Mouse (Mus musculus): ENCODE results near the gene 9530053A07Rik.

9530053A07Rik gene

DNA sequence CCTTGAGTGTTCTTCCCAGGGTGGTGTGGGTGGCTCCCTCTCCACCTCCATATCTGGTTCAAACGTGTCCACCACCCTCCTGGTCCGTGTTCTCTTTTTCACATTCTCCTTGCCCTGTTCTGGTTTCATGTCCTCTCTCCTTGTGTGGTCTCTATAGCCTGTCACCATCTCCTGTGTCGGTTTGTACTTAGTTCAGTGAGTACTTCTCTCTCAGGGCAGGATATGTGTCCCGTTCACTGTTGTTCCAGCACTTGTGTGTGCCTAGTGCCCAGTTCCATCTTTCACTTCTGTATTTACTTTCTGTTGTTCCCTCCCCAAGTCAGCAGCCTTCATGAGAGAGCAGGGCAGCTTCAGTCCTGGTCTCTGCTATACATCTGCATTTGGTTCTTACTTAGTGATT, 46.1 kb downstream of the 9530053A07Rik start:
- no peak for DNase-seq

DNA sequence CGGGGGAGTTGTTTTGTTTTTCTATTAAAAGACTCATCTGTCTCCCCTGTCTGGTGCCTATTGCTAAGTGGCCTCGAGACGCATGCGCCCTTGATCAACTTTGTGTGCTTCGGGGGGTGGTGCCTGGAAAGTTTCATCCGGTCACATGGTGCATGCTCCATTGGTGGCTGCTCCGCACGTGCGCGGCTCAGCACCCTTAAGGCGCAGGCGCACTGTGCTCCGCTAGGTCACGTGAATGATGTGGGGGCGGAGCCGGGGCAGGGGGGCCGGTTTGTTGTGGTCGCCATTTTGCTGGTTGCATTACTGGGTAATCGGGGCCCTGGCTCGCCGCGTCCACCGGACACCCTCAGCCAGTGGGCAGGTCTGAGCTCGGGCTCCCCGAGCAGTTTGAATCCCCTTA, 50.0 kb downstream of the 9530053A07Rik start, which contains the start of gene Dyrk1b:
Gene Dyrk1b, plus strand, starts transcription at position 242 of the 400 bp plus-strand sequence.
- DNase-seq: peak; percentile 99

DNA sequence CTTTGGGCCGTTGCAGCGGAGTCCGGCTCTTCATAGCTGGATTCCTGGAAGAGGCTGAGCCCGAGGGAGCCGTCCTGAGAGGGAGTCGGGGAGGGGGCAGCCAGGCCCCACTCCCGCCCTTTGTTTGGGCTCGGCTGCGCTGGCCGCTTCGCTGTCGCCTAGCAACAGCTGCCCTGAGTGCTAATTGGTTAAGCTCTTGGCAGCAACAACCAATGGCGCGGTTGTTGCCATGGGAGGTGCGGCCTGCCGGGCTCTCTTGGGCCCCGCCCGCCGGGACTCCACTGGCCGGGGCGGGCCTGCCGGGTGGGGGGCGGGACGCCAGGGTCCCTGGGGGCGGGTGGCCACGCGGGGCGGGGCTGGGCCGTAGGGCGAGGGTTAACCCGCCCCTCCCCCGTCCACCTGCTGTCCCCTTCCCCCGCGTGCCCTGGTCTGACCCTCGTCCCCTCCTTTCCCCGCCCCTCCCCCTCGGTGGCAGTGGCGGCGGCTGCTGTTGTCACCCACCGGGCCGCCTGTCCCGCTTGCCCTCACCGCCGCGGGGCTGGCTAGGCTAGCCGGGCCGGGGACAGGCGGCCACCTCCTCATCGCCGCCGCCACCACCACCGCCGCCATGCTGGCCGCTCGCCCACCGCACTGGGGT, 50.6 kb downstream of the 9530053A07Rik start:
- DNase-seq: peak; percentile 97

DNA sequence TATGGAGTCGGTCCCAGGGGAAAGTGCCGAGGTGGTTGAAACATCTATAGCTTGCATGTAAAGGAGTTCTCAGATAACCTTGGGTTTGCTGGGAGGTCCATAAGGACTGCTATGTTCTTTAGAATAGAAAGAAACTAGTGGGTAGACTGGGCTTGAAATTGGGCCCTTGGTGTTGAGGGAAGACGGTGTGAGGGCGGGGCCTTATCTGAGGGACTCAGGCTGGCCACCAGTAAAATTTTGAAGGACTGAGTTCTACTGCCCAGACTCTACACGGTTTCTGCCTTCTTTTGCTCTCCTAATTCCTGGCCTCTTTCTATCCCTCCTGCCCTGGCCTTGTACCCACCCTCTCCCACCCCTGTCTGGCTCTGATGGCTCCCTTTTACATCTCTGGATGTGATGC, 51.6 kb downstream of the 9530053A07Rik start:
- no peak for DNase-seq

DNA sequence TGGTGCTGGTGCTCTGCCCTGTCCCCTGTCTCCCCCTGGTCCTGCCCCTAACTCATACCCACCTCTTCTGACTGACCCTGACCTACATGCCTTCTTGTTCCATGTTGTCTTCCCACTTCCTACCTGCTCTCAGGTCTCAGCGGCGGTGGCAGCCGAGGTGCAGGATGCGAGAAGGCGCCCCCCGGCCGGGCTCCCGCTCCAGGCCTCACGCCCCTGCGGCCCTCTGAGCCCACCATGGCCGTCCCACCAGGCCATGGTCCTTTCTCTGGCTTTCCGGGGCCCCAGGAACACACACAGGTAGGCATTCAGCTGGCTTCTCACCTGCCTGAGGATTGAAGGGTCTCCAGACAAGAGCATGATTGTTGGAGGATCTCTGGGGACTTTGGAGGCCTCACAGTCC, 52.1 kb downstream of the 9530053A07Rik start:
- no peak for DNase-seq

DNA sequence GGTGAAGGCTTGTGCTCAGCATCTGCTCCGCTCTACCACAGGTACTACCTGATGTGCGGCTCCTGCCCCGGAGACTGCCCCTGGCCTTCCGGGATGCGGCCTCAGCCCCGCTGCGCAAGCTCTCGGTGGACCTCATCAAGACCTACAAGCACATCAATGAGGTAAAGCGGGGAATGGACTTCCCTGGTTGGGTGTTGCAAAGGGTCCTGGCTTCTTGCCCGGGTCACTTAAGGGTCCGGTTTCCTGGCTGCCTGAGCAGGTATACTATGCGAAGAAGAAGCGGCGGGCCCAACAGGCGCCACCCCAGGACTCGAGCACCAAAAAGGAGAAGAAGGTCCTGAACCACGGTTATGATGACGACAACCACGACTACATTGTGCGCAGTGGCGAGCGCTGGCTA, 53.1 kb downstream of the 9530053A07Rik start:
- no peak for DNase-seq

DNA sequence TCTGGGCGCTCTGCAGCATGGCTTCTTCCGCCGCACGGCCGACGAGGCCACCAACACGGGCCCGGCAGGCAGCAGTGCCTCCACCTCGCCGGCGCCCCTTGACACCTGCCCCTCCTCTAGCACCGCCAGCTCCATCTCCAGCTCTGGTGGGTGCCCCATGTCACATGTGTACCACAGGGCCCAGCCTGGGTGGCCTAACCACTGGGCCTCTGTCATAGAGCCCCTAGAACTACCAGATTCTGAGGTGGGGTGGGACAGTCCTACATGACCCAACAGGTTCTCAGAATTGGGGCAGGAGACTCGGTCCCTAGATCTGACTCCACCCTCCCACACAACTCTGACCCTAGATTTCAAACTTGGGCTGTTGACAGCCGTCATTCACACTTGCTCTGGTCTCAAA, 56.6 kb downstream of the 9530053A07Rik start:
- no peak for DNase-seq

DNA sequence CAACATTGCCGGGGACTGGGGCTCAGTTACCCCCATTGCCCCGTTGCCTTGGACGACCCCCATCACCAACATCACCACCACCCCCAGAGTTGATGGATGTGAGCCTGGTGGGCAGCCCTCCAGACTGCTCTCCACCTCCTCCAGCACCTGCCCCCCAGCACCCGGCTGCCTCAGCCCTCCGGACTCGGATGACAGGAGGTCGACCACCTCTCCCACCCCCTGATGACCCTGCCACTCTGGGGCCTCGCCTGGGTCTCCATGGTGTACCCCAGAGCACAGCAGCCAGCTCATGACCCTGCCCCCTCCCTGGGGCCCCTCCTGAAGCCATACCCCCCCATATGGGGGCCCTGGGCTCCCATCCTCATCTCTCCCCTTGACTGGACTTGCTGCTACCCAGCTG, 57.4 kb downstream of the 9530053A07Rik start:
- DNase-seq: no peak

DNA sequence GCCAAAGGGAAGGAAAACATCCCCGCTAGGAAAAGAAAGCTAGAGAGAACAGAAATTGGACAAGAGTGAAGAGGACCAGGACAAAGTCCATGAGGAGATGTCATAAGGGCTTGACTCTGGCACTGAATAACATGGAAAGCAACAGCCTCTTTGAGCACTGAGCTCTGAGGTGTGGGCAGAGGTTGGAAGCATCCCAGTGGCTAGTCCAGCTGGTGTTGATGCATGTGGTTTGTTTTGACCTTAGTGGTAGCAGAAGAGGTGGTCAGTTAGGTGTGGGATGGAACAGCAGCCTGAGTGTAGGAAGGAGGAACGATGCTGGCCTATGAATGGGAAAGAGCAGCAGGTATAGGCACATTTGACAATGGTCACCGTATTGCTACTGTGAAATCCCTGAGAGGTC, 62.2 kb downstream of the 9530053A07Rik start:
- DNase-seq: no peak

DNA sequence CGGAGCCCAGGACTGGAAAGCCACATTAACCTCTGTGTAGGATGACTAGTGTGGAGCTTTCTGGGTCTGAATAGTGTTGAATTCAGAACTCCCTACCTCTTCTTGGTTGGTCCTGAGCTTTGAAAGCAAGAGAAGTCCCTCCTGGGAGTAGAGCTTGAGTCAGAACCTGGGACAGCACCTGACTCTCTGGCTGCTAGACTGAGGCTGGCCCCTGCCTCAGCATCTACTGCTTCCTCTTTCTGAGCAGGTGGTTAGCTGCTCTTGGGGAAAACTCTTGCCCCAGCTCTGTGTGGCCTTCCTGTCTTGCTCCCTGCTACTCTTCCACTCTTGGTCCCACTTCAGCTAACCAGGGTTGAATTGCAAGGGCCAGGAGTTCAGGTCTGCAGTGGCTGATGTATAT, 62.6 kb downstream of the 9530053A07Rik start:
- no peak for DNase-seq

DNA sequence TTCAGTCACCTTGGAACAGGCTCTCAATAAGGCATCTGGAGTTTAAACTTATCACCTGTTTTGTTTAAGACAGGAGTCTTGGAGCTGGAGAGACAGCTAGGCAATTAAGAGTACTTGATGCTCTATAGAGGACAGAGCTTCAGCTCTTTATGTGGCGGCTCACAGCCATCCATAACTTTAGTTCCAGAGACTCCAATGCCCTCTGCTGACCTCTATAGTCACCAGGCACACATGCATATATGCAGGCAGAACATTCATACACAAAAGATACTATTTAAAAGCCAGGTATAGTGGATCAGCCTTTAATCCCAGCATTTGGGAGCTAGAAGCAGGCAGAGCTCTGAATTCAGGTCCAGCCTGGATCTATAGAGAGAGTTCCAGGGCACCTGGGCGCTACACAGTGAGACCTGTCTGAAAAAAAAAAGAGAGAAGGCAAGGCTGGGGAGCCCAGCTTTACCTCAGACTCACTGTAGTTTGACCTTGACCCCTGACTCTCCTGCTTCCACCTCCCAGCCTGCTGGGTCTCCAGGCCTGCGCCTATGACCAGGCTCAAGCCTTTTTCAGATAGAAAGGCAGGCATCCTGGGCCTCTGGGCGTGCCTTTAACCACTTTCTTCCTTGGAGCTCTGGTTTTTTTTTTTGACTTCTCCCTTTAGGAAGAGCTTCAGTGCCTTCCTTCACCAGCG, 66.3 kb downstream of the 9530053A07Rik start:
- DNase-seq: no peak

DNA sequence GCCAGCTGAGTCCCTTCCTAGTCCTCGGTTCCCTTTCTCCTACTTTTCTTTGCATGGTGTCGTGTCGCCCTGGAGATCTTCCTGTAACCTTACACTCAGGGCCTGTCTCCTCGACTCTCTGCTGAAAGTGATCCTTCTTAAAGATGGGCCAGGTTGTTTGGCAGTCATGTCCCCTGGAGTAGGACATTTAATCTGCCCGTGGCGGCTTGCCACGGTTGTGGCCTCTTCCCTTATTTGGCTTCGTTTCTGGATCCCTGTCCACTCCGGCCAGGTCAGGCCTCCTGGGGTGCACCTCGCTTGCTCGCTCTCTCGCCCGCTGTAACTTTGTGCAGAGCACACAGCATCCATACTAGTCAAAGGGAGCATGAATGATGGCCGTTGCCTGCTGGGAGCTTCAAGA, 67.3 kb downstream of the 9530053A07Rik start:
- no peak for DNase-seq

DNA sequence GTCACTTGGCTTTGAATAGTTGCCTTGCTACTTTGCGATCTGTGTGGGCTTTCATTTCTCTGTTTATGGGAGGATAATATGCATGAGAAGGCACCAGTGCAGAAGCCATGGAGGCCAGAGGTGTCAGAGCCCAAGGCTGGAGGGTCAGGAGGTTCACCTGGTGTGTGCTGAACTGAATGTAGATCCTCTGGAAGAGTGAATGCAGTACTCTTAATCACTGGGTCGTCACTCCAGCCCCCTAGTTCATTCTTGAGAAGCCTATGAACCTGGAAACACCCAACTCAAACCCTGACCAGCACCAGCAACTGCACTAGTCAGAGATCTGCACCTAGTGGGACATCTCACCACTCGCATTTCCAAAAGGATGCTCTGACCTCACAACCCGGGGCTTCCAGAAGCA, 69.8 kb downstream of the 9530053A07Rik start:
- no peak for DNase-seq

DNA sequence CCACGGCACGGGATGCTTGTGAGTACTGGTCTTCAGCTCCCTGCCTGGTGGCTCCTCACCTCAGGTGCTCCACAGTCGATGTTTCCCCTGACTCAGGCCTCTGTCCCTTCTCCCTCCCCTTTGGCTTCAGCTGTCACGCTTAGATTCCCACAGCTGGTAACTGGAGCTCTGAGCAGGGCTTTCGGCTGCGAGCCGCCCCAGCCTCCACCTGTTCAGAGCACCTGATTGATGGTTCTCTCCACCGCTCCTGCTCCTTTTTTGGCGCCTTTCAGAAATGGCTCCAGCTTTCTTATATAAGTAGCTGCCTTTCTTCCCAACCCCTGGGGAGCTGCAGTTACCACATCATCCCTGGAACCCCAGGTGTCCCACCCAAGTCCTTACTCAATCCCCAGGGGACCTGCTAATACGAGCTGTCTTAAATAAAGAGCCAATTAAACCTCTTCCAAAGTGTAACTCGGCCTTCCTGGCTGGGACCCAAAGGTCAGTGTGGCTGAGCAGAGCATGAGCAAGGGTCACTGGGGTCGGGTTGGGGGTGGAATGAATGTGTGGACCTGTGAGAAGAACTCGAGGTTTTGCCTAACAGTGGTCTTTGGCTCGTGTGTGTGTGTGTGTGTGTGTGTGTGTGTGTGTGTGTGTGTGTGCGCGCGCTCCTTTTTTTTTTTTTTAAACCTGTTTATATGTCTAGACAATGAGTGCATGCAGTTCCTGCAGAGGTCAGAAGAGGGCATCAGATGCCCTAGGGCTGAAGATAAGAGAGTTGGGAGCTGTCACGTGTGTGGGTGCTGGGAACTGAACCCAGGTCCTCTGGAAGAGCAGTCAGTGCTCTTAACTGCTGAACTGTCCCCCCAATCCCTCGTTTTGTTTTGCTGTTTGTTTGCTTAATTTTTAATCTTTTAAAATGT, 74.2 kb downstream of the 9530053A07Rik start:
- DNase-seq: no peak

DNA sequence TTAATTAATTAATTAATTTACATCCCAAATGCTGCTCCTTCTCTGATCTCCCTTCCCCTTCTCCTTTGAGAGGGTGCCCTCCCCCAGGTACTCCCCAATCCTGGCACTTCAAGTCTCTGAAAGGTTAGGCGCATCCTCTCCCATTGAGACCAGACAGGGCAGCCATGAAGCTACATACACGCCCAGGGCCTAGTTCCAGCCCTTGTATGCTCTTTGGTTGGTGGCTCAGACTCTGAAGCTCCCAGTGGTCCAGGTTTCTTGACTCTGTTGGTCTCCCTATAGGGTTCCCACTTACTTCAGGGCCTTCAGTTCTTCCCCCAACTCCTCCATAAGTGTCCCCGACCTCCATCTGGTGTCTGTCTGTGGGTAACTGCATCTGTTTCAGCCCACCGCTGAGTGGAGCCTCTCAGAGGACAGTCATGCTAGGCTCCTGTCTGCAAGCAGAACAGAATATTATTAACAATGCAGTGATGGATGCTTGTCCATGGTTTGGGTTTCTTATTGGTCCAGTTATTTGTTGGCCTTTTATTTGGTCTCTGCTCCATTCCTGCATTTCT, 76.9 kb downstream of the 9530053A07Rik start:
- DNase-seq: no peak

DNA sequence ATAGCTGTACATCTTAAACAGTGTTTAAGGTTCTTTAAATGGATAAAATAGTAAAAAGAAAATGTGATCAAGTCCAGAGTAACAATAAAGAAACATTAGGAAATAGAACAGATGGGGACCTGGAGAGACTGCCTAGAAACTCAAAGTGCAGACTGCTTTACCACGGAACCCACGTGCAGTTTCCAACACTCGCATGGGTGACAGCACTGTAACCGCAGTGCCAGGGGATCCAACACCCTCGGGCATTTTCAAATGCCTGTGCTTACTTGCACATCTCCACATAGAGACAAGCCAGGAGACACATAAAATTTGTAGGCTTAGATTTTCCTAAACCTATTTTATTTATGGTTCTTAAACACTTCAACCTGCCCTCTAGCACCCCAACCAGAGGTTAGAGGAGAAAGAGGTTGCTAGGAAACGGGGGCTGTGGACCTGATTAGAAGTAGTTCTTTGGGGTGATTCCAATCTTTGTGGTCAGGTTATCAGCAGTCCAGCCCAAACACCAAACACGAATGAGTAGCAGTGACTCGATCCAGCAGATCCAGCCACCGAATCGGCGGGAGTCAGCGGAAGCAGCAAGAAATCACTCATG, 79.2 kb downstream of the 9530053A07Rik start:
- no peak for DNase-seq

DNA sequence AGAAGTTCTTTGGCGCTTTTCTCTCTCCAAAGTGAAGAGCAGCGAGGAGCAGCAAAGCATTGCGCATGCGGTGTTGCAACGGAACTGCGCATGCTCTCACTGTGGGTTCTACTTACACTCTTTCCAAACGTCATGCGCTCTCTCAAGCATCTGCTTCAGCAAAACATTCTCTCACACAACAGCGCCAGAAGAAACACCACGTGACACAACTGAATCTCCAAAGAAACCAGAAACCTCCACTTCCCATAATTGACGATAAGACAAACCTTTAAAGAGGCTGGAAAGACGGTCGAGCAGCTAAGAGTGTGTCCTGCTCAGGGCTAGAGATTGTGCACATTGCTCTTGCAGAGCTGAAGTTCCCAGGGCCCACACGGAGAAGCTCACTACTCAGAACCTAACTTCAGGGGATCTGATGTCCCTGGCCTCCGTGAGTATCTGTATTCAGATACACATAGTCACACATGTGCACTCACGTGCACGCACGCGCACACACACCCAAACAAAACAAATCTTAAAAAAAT, 79.8 kb downstream of the 9530053A07Rik start:
- DNase-seq: peak; percentile 83

DNA sequence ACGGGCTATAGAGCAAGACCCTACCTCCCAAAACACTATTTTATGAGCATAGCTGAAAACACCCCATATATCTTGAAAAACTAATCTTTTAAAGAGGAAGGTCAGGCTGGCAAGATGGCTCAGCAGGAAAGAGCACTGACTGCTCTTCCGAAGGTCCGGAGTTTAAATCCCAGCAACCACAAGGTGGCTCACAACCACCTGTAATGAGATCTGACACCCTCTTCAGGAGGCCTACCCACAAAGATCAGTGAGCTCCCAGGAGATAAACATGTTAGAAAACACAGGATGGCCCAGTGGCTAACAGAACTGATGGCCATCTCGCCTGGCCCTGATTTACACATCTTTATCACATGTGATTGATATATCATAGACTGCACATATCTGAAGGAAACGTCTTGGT, 81.5 kb downstream of the 9530053A07Rik start:
- no peak for DNase-seq

DNA sequence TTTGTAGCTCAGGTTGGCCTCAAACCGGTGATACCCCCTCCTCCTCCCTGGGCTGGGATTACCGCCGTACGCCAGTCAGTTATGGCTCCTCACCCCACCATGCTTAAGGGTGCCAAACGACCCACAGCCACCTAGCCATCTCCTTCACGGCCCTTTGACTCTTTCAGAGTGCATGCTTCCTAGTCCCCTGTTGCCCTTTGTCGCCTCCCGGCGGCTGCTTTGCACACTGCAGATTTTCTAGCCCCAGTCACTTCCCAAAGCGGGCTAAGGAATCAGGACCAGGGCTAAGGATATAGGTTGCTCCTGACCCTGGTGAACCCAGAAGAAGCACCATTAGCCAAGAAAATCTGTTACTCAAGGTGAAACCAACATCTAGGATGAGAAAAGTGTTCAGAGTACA, 84.9 kb downstream of the 9530053A07Rik start:
- no peak for DNase-seq

All from layer of hippocampus, adult 9-11 months (tissue).